Mouse (Mus musculus) neural tube, embryonic 14.5 days (tissue): Measurements from ENCODE around the gene 4921511M17Rik. TPM values are rescaled to one million over a fixed set of nuclear protein-coding genes. Genes with fewer than 3 reads are reported as not detected.
A peak's percentile ranks its signal among the peaks of the same experiment; 100 is the strongest.
"Not testable (repeated sequence)": the region's sequence is repeated elsewhere in the genome, so short reads cannot be mapped to it uniquely, and the experiment has no call there.

Experiments used
- ATAC-seq: fragments of 200-750 bp; cut with Nextera tagmentation; 2 replicates; pipeline ENCODE4 v1.8.0; 2017; ENCODE audit warnings: low read depth, mild to moderate bottlenecking, moderate TSS enrichment, moderate library complexity
- H3K27ac ChIP-seq: fragments of 300-500 bp; sonication (generic); 2 replicates; pipeline ENCODE4 v1.5.1; 2014; ENCODE audit warnings: low read depth, mild to moderate bottlenecking, control low read depth, low read length, moderate library complexity, mixed read lengths
- H3K27me3 ChIP-seq: fragments of 300-500 bp; sonication (generic); 2 replicates; pipeline ENCODE4 v1.6.1; 2014; ENCODE audit warnings: low read length; ENCODE audit not compliant: control insufficient read depth, insufficient read depth
- H3K36me3 ChIP-seq: fragments of 300-500 bp; sonication (generic); 2 replicates; pipeline ENCODE4 v1.6.1; 2014; ENCODE audit warnings: low read length, mixed read lengths; ENCODE audit not compliant: control insufficient read depth, insufficient read depth
- H3K4me1 ChIP-seq: fragments of 300-500 bp; sonication (generic); 2 replicates; pipeline ENCODE4 v1.6.1; 2014; ENCODE audit warnings: low read length; ENCODE audit not compliant: control insufficient read depth, insufficient read depth
- H3K4me2 ChIP-seq: fragments of 300-500 bp; sonication (generic); 2 replicates; pipeline ENCODE4 v1.6.1; 2014; ENCODE audit warnings: mild to moderate bottlenecking, low read depth, low read length, control low read depth
- H3K4me3 ChIP-seq: fragments of 300-500 bp; sonication (generic); 2 replicates; pipeline ENCODE4 v1.5.1; 2014; ENCODE audit warnings: low read depth, low read length, control low read depth, mixed read lengths
- H3K9ac ChIP-seq: fragments of 300-500 bp; sonication (generic); replicated peaks from 2 replicates; pipeline ENCODE4 v1.6.1; 2014; ENCODE audit warnings: low read depth, mild to moderate bottlenecking, control low read depth, low read length, mixed read lengths
- H3K9me3 ChIP-seq: fragments of 300-500 bp; sonication (generic); 2 replicates; pipeline ENCODE4 v1.6.1; 2016; ENCODE audit warnings: low read length; ENCODE audit not compliant: control insufficient read depth
- WGBS: fragments of 180-500 bp; shearing (Covaris S2); extraction: QIAGEN DNeasy Blood & Tissue Kit; methylation state at CpG from one replicate; pipeline ENCODE4 v1.1.7; 2014; 5-methylcytosine and 5-hydroxymethylcytosine counted together
- polyA plus RNA-seq: library from polyadenylated mRNA; unstranded; fragments of >200 nt; fragmentation: Nextera tagmentation; extraction: Ambion mirVana; gene quantifications from 2 replicates; pipeline ENCODE4 v1.2.1, GENCODE M21; 2014

4921511M17Rik gene
- not detected in 2 replicates for polyA plus RNA-seq

GRCm38 (mm10) chrX:154033727-154034126 is at the start of gene 4921511M17Rik:
4921511M17Rik (minus strand) TSS chrX:154033827.
- not testable (repeated sequence) for H3K4me1 ChIP-seq

DNA sequence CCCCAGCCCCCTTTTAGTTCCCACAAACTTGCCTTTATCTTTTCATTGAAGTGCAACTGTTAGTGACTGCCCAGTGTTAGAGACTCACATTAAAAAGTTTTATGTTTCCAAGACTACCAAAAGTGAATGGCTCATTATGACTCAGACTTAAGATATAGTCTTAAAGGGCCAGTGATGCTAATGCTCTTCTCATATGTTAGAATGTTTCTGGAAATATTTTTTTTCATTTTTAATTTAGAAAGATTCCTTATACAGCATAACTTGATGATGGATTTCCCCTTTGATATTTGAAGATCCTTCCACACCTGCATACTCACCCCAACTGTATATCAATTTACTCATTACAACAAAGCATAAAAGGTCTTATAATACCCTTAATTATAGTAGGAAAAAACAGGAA is 21.3 kb upstream of the 4921511M17Rik start, which contains the start of gene Gm10057:
Gm10057 (minus strand) TSS at position 101 of the 400 bp plus-strand sequence.
- H3K9ac ChIP-seq, H3K4me2 ChIP-seq, H3K27me3 ChIP-seq, H3K4me3 ChIP-seq, H3K9me3 ChIP-seq, H3K4me1 ChIP-seq, H3K36me3 ChIP-seq, H3K27ac ChIP-seq, ATAC-seq: not testable (repeated sequence)

More at GRCm38 (mm10) chrX:154033727-154034126, at the start of gene 4921511M17Rik:
- not testable (repeated sequence) for H3K27ac ChIP-seq, H3K4me2 ChIP-seq, H3K27me3 ChIP-seq, H3K36me3 ChIP-seq, ATAC-seq, H3K9me3 ChIP-seq, H3K4me3 ChIP-seq, H3K9ac ChIP-seq

GRCm38 (mm10) chrX:154012540-154012939 is 21.1 kb downstream of the 4921511M17Rik start, which contains the start of gene Samt1:
Samt1 (minus strand) TSS chrX:154012640.
- H3K4me3 ChIP-seq, H3K4me1 ChIP-seq, H3K27ac ChIP-seq, H3K9ac ChIP-seq, H3K4me2 ChIP-seq, H3K36me3 ChIP-seq, ATAC-seq, H3K27me3 ChIP-seq, H3K9me3 ChIP-seq: not testable (repeated sequence)

DNA sequence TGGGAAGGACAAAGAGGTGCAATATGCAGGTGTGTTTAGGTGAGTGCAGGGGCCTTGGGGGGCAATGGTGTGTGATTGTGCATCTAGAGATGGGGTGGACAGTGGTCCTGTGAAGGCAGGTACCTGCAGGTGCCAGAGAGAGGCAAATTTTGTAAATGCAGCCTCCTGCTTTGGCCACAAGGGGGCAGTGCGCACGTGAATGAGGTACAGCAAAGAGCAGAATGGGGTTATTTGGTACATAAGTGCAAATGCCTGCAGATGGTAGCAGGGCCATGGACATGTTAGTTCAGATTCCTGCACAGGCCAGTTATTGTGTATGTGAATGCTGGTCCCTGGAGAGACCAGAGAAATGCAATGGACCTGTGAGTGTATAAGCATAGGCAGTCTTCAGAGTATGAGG is 56.7 kb downstream of the 4921511M17Rik start:
- H3K27me3 ChIP-seq, H3K4me3 ChIP-seq, H3K36me3 ChIP-seq, H3K27ac ChIP-seq, H3K9ac ChIP-seq, H3K4me1 ChIP-seq, H3K4me2 ChIP-seq, H3K9me3 ChIP-seq, ATAC-seq: not testable (repeated sequence)
- WGBS: no CpG with 5 or more reads among the region's 2 CpGs

GRCm38 (mm10) chrX:153976467-153976866 is 57.2 kb downstream of the 4921511M17Rik start:
- not testable (repeated sequence) for H3K27ac ChIP-seq, H3K27me3 ChIP-seq, ATAC-seq, H3K4me3 ChIP-seq, H3K4me2 ChIP-seq, H3K36me3 ChIP-seq, H3K9ac ChIP-seq, H3K9me3 ChIP-seq, H3K4me1 ChIP-seq
- 23% methylated on average over 4 of the region's 4 CpGs for WGBS

DNA sequence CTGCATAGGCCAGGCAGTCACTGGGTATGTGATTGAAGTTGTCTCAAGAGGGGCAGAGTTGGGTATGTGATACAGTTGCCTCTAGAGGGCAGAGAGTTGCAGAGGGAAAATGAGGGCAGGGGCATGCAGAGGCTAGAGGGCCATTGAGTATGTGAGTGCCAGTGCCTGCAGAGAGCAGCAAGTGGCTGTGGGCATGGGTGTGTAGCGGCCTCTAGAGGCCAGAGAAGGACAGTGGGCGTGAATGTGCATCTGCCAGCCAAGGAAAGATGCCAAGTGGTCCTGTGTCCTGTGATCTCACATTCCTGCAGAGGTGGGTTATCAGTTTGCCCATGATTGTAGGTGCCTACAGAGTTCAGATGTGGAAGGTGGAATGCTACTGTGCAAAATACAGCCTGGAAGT is 59.2 kb downstream of the 4921511M17Rik start:
- 38% methylated on average over 2 of the region's 2 CpGs for WGBS
- ATAC-seq: 0 out of 2 replicates have a peak, but pooled peaks have one; percentile 32
- no peak overlapping the region for H3K4me3 ChIP-seq
- no peaks in the 10 kb centered on the region for H3K27me3 ChIP-seq
- no peak overlapping the region for H3K27ac ChIP-seq
- H3K9ac ChIP-seq: no peak overlapping the region
- H3K4me2 ChIP-seq: no peak overlapping the region
- no peaks in the 10 kb centered on the region for H3K9me3 ChIP-seq
- no peaks in the 10 kb centered on the region for H3K4me1 ChIP-seq
- H3K36me3 ChIP-seq: no peaks in the 10 kb centered on the region

Other genes with a start within 250 kb of the 4921511M17Rik start
- gene Spin2c, start 201.6 kb downstream of the 4921511M17Rik start, polyA plus RNA-seq: 23.4 and 27.5 TPM in 2 replicates
- not detected in 2 replicates for gene Samt1, start 21.2 kb downstream of the 4921511M17Rik start, polyA plus RNA-seq
- not detected in 2 replicates for gene Gm10057, start 21.2 kb upstream of the 4921511M17Rik start, polyA plus RNA-seq
- gene Gm15140, start 86.9 kb upstream of the 4921511M17Rik start, polyA plus RNA-seq: not detected in 2 replicates